Mouse (Mus musculus) embryo, embryonic 10 days (tissue): ENCODE measurements around the gene Atg16l1.
"Not testable (repeated sequence)": the region's sequence is repeated elsewhere in the genome, so short reads cannot be mapped to it uniquely, and the experiment has no call there.

Experiments used
- DNase-seq: peaks from one replicate; pipeline ENCODE4 v3.0.0-alpha.2; 2015; ENCODE audit warnings: low spot score

The Atg16l1 gene

GRCm38 (mm10) chr1:87773336-87773735, 17.7 kb downstream of the Atg16l1 start:
- DNase-seq: no peak

- DNase-seq: no peak
Observed at GRCm38 (mm10) chr1:87774845-87775244, 19.2 kb downstream of the Atg16l1 start.

- no peak for DNase-seq
Observed at GRCm38 (mm10) chr1:87779204-87779785, 23.6 kb downstream of the Atg16l1 start.

GRCm38 (mm10) chr1:87785703-87786102, 30.0 kb downstream of the Atg16l1 start:
- no peak for DNase-seq

DNA sequence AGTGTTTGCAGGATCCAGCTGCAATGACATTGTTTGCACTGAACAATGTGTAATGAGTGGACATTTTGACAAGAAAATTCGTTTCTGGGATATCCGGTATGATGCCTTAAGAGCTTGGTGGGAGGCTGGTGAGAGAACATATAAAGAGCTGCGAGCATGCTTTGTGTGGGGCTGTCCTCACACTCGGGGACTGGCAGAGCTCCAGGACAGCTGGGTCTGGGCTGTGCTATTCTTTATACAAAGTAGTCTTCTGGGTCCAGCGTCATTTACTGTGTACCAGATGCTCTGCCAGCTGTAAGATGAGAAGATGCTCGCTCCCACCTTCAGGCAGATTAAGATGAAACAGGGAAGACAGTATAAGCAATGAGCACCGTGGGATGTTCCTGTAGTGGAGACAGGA, 30.6 kb downstream of the Atg16l1 start:
- DNase-seq: no peak

DNA sequence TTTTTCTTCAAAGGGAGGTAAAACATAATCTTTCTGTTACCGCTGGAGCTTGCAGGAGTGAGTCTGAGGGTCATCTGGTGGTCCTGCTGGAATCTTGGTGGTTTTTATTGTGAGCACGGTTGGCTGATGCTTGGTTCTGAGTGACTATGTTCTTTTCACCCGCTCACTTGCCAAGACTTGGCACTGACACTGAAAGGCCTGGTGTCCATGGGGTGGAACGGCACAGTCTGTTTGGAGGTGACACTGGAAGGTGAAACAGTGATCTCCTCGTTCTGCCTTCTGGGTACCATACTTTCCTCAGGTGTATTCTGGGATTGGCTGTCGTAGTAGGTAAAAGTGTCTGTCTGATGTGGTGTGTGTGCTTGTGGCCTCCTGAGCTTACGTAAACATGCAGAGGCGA, 34.0 kb downstream of the Atg16l1 start:
- DNase-seq: no peak

DNA sequence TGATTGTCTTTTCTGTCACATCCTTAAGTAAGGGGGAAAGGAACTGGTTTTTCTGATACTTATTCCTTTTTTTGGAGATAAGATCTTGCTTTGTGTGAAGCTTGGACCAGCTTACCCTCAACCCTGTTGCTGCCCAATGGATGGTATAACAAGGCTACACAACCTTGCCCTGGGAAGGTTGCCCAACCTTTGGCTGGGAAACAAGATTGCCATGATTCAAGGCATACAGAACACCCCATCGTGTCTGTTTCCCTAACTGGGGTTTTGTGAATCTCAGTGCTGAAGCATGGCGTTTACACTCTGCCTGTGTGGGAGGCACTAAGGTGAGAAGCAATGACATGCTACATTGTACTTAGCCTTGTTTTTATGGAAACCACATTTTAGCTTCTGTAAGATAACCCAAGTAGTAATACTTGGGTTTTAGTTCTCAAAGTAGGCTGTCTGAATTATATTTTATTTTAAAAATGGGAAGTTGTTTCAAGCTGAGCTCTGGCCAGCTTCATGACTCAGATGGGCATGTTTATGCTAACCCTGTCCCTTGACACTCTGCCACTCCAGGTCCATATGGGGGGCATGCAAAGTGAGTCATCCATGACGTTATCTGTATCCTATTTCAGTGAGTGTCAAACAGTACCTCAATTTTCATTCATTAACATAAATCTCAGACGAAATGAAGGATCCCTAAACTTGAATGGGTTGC, 36.9 kb downstream of the Atg16l1 start:
- no peak for DNase-seq

DNA sequence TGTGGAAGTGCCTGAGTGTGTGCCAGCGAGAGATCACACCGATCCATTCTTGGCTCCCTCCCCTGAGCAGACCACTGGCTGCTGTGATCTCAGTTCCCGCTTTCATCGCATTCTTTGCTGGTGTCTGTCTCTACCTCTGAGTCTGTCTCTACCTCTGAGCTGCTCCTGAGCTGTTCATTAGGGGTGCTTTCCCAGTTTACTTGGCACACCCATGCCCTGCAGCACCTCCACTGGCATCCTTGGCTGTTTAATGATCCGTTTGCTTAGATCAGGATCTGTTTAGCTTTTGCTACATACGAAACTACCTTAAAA, 37.4 kb downstream of the Atg16l1 start:
- DNase-seq: no peak

- DNase-seq: no peak
Observed at GRCm38 (mm10) chr1:87797702-87798101, 42.0 kb downstream of the Atg16l1 start.

GRCm38 (mm10) chr1:87798306-87798705, 42.6 kb downstream of the Atg16l1 start:
- no peak for DNase-seq

- no peak for DNase-seq
Observed at GRCm38 (mm10) chr1:87803576-87803975, 47.9 kb downstream of the Atg16l1 start, which contains the start of gene Sag. Sag (plus strand) TSS chr1:87803680.

GRCm38 (mm10) chr1:87807751-87808150, 52.1 kb downstream of the Atg16l1 start:
- DNase-seq: no peak

- no peak for DNase-seq
Observed at GRCm38 (mm10) chr1:87811391-87811790, 55.7 kb downstream of the Atg16l1 start.

GRCm38 (mm10) chr1:87812061-87812460, 56.4 kb downstream of the Atg16l1 start:
- no peak for DNase-seq

DNA sequence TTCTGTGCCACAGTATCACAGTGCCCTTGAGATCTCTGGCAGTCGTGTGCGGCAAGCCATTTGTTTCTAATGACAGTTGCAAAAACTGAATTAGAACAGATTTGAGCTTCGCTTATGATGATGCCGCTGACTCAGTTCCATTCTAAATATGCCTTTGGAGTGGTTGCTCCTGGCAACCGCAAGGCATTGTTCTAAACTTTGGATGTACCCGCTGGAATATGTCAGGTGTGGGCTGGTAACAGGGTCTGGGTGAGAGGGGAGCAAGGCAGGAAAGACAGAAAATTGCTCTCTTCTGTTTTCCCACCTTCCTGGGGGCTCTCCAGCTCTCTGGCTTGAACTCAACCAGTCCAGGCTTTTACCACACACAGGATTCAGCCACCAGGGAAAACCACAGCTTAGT, 57.5 kb downstream of the Atg16l1 start:
- DNase-seq: no peak

DNA sequence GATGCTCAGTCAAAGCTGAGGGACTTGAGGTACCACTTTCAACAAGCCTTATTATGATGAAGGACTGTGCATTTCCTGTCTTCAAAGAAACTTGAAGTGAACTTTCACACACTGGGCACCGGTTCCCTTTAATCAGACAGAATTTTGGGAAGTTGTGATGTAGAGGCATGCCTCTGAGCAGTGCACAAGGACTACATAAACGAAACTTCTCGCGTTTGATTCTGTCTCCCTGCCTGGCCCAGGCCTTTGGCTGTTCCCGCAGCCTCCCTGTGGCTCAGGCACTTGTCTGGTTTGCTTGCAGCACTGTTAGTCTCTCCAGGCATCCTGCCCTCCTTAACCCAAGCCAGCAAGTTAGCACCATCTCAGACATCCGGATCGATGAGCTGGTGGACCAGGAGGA, 58.0 kb downstream of the Atg16l1 start:
- DNase-seq: no peak

GRCm38 (mm10) chr1:87824420-87824995, 68.8 kb downstream of the Atg16l1 start:
- DNase-seq: no peak

DNA sequence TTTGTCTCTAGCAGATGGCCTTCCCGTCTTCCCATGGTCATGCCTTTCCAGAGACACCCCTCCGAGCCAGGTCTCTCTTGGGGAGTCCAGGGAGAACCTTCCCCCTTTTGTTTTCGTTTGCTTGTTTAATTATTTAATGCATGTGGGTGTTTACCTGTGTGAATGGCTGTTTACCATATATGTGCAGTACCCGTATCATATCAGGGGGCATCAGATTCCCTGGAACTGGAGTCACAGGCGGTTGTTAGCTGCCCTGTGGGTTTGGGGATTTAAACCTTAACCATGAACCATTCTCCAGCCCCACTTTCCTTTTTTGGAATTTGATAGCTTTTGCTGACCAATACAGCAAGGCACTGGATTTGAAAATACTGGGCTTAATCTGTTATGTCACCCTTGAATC, 69.6 kb downstream of the Atg16l1 start:
- DNase-seq: no peak

GRCm38 (mm10) chr1:87825991-87826390, 70.3 kb downstream of the Atg16l1 start:
- DNase-seq: no peak

- DNase-seq: no peak
Observed at GRCm38 (mm10) chr1:87826474-87826873, 70.8 kb downstream of the Atg16l1 start.

GRCm38 (mm10) chr1:87827476-87827875, 71.8 kb downstream of the Atg16l1 start:
- DNase-seq: not testable (repeated sequence)

DNA sequence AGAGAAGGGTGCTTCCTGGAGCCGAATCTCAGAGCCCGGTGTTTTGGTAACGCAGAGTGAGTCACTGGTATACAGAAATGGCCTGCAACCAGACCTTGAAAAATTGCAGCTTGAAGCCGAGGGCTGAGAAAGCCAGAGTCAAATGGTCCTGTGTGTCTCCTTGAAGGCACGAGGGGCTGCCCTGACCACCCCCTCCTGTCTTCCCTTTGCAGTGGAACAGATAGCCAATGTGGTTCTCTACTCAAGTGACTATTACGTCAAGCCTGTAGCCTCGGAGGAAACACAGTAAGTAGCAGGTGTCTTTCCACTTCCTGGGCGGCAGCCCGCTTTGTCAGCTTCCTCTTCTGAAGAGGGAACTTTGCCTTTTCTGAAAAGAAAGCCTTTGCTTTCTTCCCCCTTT, 72.5 kb downstream of the Atg16l1 start:
- no peak for DNase-seq

- peak; percentile 20 for DNase-seq
Observed at GRCm38 (mm10) chr1:87828926-87829580, 73.4 kb downstream of the Atg16l1 start.
